Mouse (Mus musculus): ENCODE measurements around the gene Rab20.

Rab20 gene

DNA sequence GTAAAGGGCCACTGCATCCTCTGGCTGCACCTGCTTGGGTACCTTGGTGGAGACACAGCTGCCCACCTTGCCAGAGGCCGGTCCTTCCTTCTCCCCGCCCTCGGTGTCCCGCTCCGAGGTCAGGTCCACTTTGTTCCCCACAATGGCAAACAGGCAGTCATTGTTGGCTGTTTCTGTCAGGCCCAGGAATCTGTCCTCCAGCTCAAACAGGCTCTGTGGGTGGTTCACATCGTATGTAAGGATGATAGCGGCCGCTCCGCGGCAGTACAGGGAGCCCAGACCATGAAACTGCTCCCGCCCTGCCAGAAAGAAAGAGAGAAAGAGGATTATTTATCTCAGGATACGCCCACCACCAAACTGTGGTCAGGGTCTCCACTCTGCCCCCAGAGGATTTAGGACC is 24.3 kb downstream of the Rab20 start:
- DNase-seq (ENCODE audit: low spot score in 2 of 2), result no peak

DNA sequence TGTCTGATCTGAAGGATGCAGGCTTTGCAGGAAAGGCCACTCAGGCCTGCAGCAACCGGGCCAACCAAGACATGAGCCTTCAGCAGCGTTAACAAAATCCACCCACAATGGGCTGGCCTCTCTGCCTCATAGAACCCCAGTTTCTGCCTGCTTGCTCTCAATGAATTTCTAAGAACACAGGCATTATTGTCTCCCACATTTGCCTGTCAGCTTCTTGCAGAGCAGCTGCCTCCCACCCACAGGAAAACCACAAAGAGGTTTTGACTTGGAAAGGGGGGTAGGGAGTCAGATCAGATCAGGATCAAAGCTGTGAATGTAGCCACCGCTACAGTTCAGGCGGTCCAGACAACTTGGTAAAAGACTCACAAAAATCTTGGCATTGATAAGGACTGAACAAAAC is 25.5 kb downstream of the Rab20 start:
- DNase-seq (ENCODE audit: low spot score in 2 of 2), result peak in 1 of 2 experiments; percentile 17

GRCm38 (mm10) chr8:11452559-11452958 is 26.0 kb downstream of the Rab20 start:
- no peak for DNase-seq (ENCODE audit: low spot score in 2 of 2)

DNA sequence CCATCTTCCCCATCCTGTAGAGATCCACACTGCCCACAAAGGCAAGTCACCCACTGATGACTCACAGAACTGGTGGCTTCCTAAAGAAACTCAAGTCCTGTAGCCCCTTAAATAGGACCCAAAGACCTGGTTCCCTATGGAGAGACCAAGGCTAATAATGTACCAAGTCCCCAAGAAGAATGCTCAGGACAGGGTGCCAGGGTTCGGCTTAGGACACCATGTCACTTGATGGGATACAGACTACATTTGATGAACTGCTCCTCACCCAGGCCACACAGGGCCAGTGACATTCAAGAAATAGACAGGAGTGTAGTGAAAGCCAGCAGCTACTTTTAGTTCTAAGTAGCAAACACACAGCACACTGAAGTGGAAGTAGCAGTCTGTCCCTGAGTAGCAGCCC is 26.4 kb downstream of the Rab20 start:
- DNase-seq (ENCODE audit: low spot score in 2 of 2), result no peak

DNA sequence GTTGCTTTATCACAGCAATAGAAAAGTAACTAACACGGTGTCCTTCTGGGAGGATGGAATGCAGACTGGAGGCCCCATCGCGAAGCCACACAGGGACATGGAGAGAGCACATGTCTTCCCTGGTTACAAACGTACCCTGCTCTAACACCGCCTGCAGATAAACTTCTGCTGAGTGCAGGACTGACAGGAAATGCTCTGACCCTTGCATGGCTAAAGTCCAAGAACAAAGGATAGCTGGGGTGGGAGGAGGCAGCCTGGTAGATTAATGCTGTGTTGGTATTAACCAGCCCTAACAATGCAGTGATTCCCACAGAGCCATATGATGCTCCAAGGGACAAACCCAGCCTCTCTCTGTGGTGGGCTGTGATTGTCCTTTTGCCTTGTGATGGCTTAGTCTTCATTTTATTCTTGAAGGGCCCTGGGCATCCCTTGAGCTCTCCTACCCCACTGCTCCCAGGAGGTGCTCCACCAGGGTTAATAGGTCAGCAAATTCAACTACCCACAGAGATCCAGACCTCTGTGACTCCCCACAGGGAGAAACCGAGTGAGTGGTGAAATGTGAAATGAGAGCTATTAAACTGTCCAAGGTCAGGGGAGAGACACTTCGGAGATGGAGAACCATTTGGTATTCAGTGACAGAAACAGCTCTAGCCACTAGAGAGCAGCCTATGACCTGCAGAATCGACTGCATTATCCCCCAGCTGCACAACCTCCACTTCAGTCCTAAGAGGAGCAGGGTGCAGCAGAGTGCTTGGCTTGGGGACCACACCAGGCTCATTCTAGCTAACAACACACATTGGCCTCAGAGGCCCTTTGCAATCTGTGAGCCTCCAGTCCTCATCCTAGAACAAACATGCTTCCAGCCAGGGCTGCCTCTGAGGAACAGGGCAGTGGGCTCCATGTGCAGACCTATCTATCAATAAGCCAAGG is 28.1 kb downstream of the Rab20 start:
- DNase-seq (ENCODE audit: low spot score in 2 of 2), result peak in 1 of 2 experiments; percentile 33

DNA sequence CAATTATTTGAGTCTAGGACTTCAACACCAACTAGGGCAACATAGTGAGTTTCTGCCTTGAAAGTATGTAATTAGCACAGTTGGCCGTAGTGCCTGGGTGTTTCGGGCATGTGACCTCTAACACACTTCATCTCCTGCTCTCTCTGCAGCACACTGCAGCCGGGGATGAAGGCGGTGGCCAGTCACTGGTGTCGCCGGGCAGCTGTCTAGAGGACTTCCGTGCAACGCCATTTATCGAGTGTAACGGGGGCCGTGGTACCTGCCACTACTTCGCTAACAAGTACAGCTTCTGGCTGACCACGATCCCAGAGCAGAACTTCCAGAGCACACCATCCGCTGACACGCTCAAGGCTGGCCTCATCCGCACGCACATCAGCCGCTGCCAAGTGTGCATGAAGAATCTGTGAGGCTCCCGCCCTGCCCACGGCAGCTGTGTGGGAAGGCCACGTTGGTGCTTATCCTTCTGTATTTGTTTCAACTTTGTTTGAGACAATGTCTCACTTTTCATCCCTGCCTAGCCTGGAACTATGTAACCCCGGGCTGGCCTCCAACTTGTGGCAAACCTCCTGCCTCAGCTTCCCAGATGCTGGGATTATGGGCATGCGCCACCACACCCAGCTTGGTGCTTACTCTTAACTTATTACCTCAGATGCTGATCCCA is 30.5 kb downstream of the Rab20 start:
- DNase-seq (ENCODE audit: low spot score in 2 of 2), result no peak

GRCm38 (mm10) chr8:11445790-11446189 is 32.7 kb downstream of the Rab20 start:
- no peak for DNase-seq (ENCODE audit: low spot score in 2 of 2)

DNA sequence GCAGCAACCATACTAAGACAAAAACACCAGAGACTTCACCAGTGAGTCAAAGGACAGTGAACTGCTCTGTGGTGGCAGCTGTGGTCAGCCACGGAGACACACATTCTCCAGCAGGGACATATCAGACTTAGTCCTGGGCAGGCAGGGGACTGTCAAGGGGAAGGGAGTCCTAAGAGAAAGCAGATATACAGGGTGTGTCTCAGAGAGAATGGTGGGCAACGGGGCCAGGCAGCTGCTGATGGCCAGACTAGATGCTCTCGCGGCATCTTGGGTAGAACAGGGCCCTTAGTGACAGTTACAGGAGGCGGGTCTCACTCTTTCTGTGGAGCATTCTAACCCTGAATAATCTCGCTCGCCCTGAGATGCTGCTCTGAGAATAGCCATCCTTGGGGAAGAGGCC is 34.3 kb downstream of the Rab20 start:
- no peak for DNase-seq (ENCODE audit: low spot score in 2 of 2)

DNA sequence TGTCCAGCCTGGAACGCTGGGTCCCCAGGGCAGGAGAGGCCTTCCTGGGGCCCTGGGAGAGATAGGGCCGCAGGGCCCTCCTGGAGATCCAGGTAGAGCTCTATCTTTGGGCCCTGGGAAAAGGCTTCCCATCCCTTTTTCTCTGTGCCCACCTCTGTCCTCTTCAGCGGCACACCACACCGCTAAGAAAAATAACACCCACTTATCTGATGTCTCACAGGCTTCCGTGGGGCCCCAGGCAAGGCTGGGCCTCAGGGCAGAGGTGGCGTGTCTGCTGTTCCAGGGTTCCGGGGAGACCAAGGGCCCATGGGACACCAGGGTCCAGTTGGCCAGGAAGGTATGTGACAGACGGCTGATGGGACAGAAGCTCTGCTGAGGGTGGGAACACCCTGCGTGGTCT is 34.9 kb downstream of the Rab20 start:
- no peak for DNase-seq (ENCODE audit: low spot score in 2 of 2)

DNA sequence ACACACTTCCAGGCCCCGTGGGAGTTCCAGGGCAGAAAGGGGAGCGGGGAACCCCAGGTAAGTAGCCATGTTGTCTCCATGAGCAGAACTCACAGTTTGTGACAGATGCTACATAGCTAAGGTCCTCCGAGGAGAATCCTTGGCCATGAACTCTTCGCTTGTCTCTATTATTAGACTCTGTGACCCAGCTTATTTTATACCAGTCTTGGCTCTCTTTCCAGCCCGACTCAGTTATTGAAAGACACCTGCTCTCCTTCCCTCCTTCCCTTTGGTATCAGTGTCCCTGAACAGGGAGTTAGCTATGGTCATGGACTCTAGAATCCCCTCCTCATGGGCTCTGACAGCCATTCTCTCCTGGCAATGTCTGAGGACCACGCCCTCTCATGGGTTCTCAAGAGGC is 37.2 kb downstream of the Rab20 start:
- no peak for DNase-seq (ENCODE audit: low spot score in 2 of 2)

- DNase-seq (ENCODE audit: low spot score in 2 of 2), result peak in 1 of 2 experiments; percentile 73
These were observed 40.6 kb downstream of the Rab20 start for GRCm38 (mm10) chr8:11437862-11438261.

- DNase-seq (ENCODE audit: low spot score in 2 of 2), result no peak
These were observed 47.8 kb downstream of the Rab20 start for GRCm38 (mm10) chr8:11430688-11431087.

- DNase-seq (ENCODE audit: low spot score in 2 of 2), result no peak
These were observed 55.4 kb downstream of the Rab20 start for GRCm38 (mm10) chr8:11423091-11423490.

- DNase-seq (ENCODE audit: low spot score in 2 of 2), result no peak
These were observed 56.5 kb downstream of the Rab20 start for GRCm38 (mm10) chr8:11421968-11422367.

GRCm38 (mm10) chr8:11421105-11421504 is 57.4 kb downstream of the Rab20 start:
- DNase-seq (ENCODE audit: low spot score in 2 of 2), result no peak

- DNase-seq (ENCODE audit: low spot score in 2 of 2), result peak in 1 of 2 experiments; percentile 62
These were observed 58.9 kb downstream of the Rab20 start for GRCm38 (mm10) chr8:11419645-11420044.

DNA sequence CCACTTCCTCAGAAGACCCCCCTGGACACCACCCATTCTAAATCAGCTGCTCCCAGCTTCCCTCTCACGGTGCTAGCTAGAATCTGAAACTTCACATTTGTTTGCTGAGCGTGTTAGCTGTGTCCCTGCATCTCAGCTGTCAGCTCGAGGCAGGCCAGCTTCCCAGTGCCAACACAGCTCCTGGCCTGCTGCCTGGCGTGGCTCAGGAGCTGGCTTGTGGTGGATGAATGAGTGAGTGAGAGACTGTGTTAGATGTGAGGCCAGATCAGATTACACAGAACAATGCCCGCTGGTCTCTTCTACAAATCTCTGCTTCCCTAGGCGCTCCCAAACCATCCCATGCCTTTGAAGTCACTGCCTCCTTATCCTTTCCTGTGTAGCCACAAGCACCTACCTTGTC is 59.3 kb downstream of the Rab20 start:
- peak; percentile 68 to 85 for DNase-seq (ENCODE audit: low spot score in 2 of 2)

DNA sequence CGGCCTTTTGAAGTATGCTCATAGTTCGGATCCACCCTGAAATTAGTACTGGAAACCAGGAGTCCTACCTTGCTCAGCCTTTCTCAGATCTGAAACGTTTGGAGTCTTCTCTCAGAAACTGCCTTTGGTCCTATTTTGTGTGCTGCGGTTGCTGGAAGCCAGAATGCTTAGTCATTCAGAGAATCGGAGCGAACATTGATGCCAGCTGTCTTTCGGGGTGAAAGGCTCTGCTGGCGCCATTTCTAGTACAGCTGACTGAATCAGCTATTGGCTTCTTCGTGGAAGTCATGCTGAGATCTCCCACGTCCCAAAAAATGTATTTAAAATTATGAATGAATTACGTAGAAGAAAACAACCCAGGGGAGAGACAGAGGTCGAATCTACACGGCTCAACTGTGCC is 60.7 kb downstream of the Rab20 start:
- peak; percentile 56 to 60 for DNase-seq (ENCODE audit: low spot score in 2 of 2)

DNA sequence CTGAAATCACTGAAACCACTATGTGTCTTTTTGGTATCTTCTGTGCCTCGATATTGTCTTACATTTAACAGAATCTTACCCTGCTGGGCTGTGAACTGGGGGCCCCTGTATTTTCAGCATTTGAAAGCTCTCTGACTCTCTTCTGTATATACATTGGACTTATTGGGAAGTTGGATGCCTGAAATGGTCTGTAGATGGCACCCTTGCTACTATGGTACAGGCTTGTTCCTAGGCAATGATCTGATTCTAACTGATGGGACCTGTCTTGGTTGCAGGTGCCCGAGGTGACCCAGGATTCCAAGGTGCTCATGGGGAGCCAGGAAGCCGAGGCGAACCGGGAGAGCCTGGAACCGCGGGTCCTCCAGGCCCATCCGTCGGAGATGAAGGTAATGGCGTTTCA is 63.4 kb downstream of the Rab20 start:
- no peak for DNase-seq (ENCODE audit: low spot score in 2 of 2)

GRCm38 (mm10) chr8:11414304-11414703 is 64.2 kb downstream of the Rab20 start:
- DNase-seq (ENCODE audit: low spot score in 2 of 2), result peak; percentile 76 to 86

DNA sequence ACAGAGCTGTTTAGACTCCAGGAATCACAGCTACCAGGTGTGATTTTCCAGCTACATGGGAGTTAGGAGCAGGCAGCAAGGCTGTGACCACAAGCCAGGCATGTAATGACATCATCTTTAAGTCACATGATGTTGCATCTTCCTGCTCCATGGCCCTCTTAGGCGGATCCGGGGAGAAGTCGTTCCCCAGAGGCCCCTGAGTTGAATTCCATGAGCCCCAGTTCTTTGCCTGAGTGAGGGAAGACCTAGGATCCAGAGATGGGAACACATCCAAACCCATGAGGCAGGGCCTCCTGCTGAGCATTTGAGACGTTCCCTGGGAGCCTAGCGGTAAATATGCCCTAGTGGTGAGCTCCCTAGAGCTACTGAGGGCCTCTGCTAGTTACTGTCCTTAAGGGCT is 66.1 kb downstream of the Rab20 start:
- no peak for DNase-seq (ENCODE audit: low spot score in 2 of 2)

- DNase-seq (ENCODE audit: low spot score in 2 of 2), result no peak
These were observed 66.9 kb downstream of the Rab20 start for GRCm38 (mm10) chr8:11411504-11412124.
